Mouse (Mus musculus) heart, embryonic 16.5 days (tissue): ENCODE measurements around the gene Ash1l. TPM values are rescaled to one million over a fixed set of nuclear protein-coding genes. Genes with fewer than 3 reads are reported as not detected.
"Not testable (repeated sequence)": the region's sequence is repeated elsewhere in the genome, so short reads cannot be mapped to it uniquely, and the experiment has no call there.

Source experiments
- ATAC-seq: fragments of 200-750 bp; cut with Nextera tagmentation; replicated peaks from 2 replicates; pipeline ENCODE4 v1.8.0; 2017; ENCODE audit warnings: moderate number of reproducible peaks; ENCODE audit not compliant: insufficient read depth, low FRiP score; ENCODE audit errors: extremely low read depth
- H3K27ac ChIP-seq: fragments of 300-500 bp; sonication (generic); 2 replicates; pipeline ENCODE4 v1.5.1; 2014; ENCODE audit warnings: mild to moderate bottlenecking, low read length, control low read depth, moderate library complexity
- H3K27me3 ChIP-seq: fragments of 300-500 bp; sonication (generic); 2 replicates; pipeline ENCODE4 v1.6.1; 2014; ENCODE audit warnings: low read length, mixed read lengths; ENCODE audit not compliant: control insufficient read depth, insufficient read depth
- H3K36me3 ChIP-seq: fragments of 300-500 bp; sonication (generic); 2 replicates; pipeline ENCODE4 v1.6.1; 2014; ENCODE audit not compliant: control insufficient read depth, insufficient read depth
- H3K4me1 ChIP-seq: fragments of 300-500 bp; sonication (generic); 2 replicates; pipeline ENCODE4 v1.6.1; 2014; ENCODE audit warnings: low read length, mixed read lengths; ENCODE audit not compliant: control insufficient read depth, insufficient read depth
- H3K4me2 ChIP-seq: fragments of 300-500 bp; sonication (generic); 2 replicates; pipeline ENCODE4 v1.6.1; 2014; ENCODE audit warnings: low read depth, mild to moderate bottlenecking, control low read depth, low read length
- H3K4me3 ChIP-seq: fragments of 300-500 bp; sonication (generic); 2 replicates; pipeline ENCODE4 v1.5.1; 2014; ENCODE audit warnings: mild to moderate bottlenecking, control low read depth, low read length
- H3K9ac ChIP-seq: fragments of 300-500 bp; sonication (generic); 2 replicates; pipeline ENCODE4 v1.6.1; 2014; ENCODE audit warnings: low read length, control low read depth
- H3K9me3 ChIP-seq: fragments of 300-500 bp; sonication (generic); replicated peaks from 2 replicates; pipeline ENCODE4 v1.6.1; 2016; ENCODE audit warnings: low read length; ENCODE audit not compliant: control insufficient read depth
- WGBS: fragments of 180-500 bp; shearing (Covaris S2); extraction: QIAGEN DNeasy Blood & Tissue Kit; methylation state at CpG from one replicate; pipeline ENCODE4 v1.1.7; 2014; 5-methylcytosine and 5-hydroxymethylcytosine counted together
- polyA plus RNA-seq: library from polyadenylated mRNA; unstranded; fragments of >200 nt; fragmentation: Nextera tagmentation; extraction: Ambion mirVana; gene quantifications from 2 replicates; pipeline ENCODE4 v1.2.1, GENCODE M21; 2015

Gene Ash1l
- polyA plus RNA-seq, 1 experiment from 2014 or later = 15.6 TPM

- ATAC-seq = peak; percentile 87
- Histone ChIP-seq H3K4me1 (peaks cover 16% of the 10 kb centered on the region), H3K27me3 (no peaks in the 10 kb centered on the region), H3K9me3 (no peaks in the 10 kb centered on the region), H3K27ac (peak overlapping the region; percentile 100), H3K4me2 (peak overlapping the region; percentile 80), H3K4me3 (peak overlapping the region; percentile 98), H3K9ac (peak overlapping the region; percentile 99), H3K36me3 (no peaks in the 10 kb centered on the region)
- under 1% methylated on average over 74 of the region's 92 CpGs for WGBS
Measured at GRCm38 (mm10) chr3:88949786-88950575, 441 bp upstream of the Ash1l start.

GRCm38 (mm10) chr3:88951327-88951800 is 942 bp downstream of the Ash1l start:
- peak overlapping the region; percentile 98 for H3K4me3 ChIP-seq
- H3K36me3 ChIP-seq = no peaks in the 10 kb centered on the region
- no peak for ATAC-seq
- H3K27me3 ChIP-seq = no peaks in the 10 kb centered on the region
- WGBS = 2% methylated on average over 5 of the region's 5 CpGs
- peaks cover 20% of the 10 kb centered on the region for H3K4me1 ChIP-seq
- peak overlapping the region; percentile 99 for H3K9ac ChIP-seq
- no peaks in the 10 kb centered on the region for H3K9me3 ChIP-seq
- H3K4me2 ChIP-seq = peak overlapping the region; percentile 79
- H3K27ac ChIP-seq = peak overlapping the region; percentile 100

- 83% methylated on average over 4 of the region's 4 CpGs for WGBS
Measured at GRCm38 (mm10) chr3:88953246-88953645, 2.8 kb downstream of the Ash1l start.

GRCm38 (mm10) chr3:88953736-88954135 is 3.3 kb downstream of the Ash1l start:
- no peak overlapping the region for H3K9ac ChIP-seq
- no peak overlapping the region for H3K27ac ChIP-seq
- no peak for ATAC-seq

More at GRCm38 (mm10) chr3:88953246-88953645, 2.8 kb downstream of the Ash1l start:
- Histone ChIP-seq H3K27ac (no peak overlapping the region), H3K4me1 (peaks cover 27% of the 10 kb centered on the region), H3K9me3 (no peaks in the 10 kb centered on the region), H3K36me3 (no peaks in the 10 kb centered on the region), H3K27me3 (no peaks in the 10 kb centered on the region), H3K4me3 (no peak overlapping the region), H3K9ac (no peak overlapping the region), H3K4me2 (no peak overlapping the region)
- ATAC-seq = no peak

GRCm38 (mm10) chr3:88963211-88963610 is 12.8 kb downstream of the Ash1l start:
- not testable (repeated sequence) for H3K4me2 ChIP-seq, H3K27ac ChIP-seq, H3K4me1 ChIP-seq, H3K9me3 ChIP-seq, H3K9ac ChIP-seq, ATAC-seq, H3K4me3 ChIP-seq, H3K27me3 ChIP-seq, H3K36me3 ChIP-seq

More at GRCm38 (mm10) chr3:88953736-88954135, 3.3 kb downstream of the Ash1l start:
- Histone ChIP-seq H3K4me1 (peaks cover 25% of the 10 kb centered on the region), H3K36me3 (no peaks in the 10 kb centered on the region), H3K4me3 (no peak overlapping the region), H3K4me2 (no peak overlapping the region), H3K9me3 (no peaks in the 10 kb centered on the region), H3K27me3 (no peaks in the 10 kb centered on the region)

GRCm38 (mm10) chr3:88975012-88975411 is 24.6 kb downstream of the Ash1l start:
- H3K27me3 ChIP-seq = no peaks in the 10 kb centered on the region
- no peak overlapping the region for H3K4me3 ChIP-seq
- no peaks in the 10 kb centered on the region; the same call in 1 of the 2 replicates for H3K36me3 ChIP-seq
- no peaks in the 10 kb centered on the region for H3K9me3 ChIP-seq
- no peak overlapping the region for H3K4me2 ChIP-seq
- no peak for ATAC-seq
- WGBS = 63% methylated on average over 2 of the region's 2 CpGs
- no peak overlapping the region for H3K9ac ChIP-seq
- H3K27ac ChIP-seq = no peak overlapping the region
- no peaks in the 10 kb centered on the region for H3K4me1 ChIP-seq

GRCm38 (mm10) chr3:88981206-88982010 is 31.0 kb downstream of the Ash1l start:
- Histone ChIP-seq H3K36me3 (peaks cover 38% of the 10 kb centered on the region), H3K27me3 (no peaks in the 10 kb centered on the region), H3K9ac (no peak overlapping the region), H3K27ac (no peak overlapping the region), H3K9me3 (no peaks in the 10 kb centered on the region), H3K4me3 (no peak overlapping the region), H3K4me1 (no peaks in the 10 kb centered on the region), H3K4me2 (no peak overlapping the region)
- 93% methylated on average over 8 of the region's 8 CpGs for WGBS
- no peak for ATAC-seq

GRCm38 (mm10) chr3:88983921-88984381 is 33.5 kb downstream of the Ash1l start:
- Histone ChIP-seq H3K36me3 (peaks cover 38% of the 10 kb centered on the region), H3K4me2 (no peak overlapping the region), H3K4me1 (no peaks in the 10 kb centered on the region), H3K9ac (no peak overlapping the region), H3K9me3 (no peaks in the 10 kb centered on the region), H3K4me3 (no peak overlapping the region), H3K27ac (no peak overlapping the region), H3K27me3 (no peaks in the 10 kb centered on the region)
- no peak for ATAC-seq
- 77% methylated on average over 4 of the region's 4 CpGs for WGBS

GRCm38 (mm10) chr3:88992793-88993192 is 42.4 kb downstream of the Ash1l start:
- Histone ChIP-seq H3K4me1 (peaks cover 14% of the 10 kb centered on the region), H3K9ac (no peak overlapping the region), H3K27me3 (no peaks in the 10 kb centered on the region), H3K27ac (peak overlapping the region; percentile 82), H3K4me2 (no peak overlapping the region; the same call in 1 of the 2 replicates), H3K36me3 (no peaks in the 10 kb centered on the region), H3K4me3 (no peak overlapping the region), H3K9me3 (no peaks in the 10 kb centered on the region)
- ATAC-seq = no peak
- 51% methylated on average over 2 of the region's 2 CpGs for WGBS
